Mouse (Mus musculus) olfactory bulb, adult 2 months (tissue): ENCODE measurements at regions not wholly inside any gene's neighbourhood (a gene's known extent, or its start where the extent isn't known, plus 50 kb on each side); places are given as distances from the start of the nearest gene placed in this dataset.

Experiments used
- CTCF ChIP-seq: fragments of 200-500 bp; IDR thresholded peaks from 2 replicates; pipeline ENCODE4 v1.5.1; 2012; ENCODE audit warnings: low read depth, mild to moderate bottlenecking, low read length, moderate library complexity; ENCODE audit not compliant: insufficient read depth
- POLR2A ChIP-seq: fragments of 200-500 bp; IDR thresholded peaks from 2 replicates; pipeline ENCODE4 v1.6.1; 2012; ENCODE audit warnings: mild to moderate bottlenecking, low read depth, low read length, moderate library complexity; ENCODE audit not compliant: insufficient read depth

- no peak for TF ChIP-seq POLR2A
- TF ChIP-seq CTCF, result no peak
These were observed 131.2 kb downstream of the Sec61b start for GRCm38 (mm10) chr4:47605676-47606075.
